Mouse (Mus musculus) cerebellum, adult 2 months (tissue): ENCODE data around the gene Setd5.

Experiments used
- CTCF ChIP-seq: fragments of 200-500 bp; IDR thresholded peaks from 2 replicates; pipeline ENCODE4 v1.5.1; 2011; ENCODE audit warnings: low read depth, mild to moderate bottlenecking, control low read depth, low read length, moderate library complexity, borderline replicate concordance; ENCODE audit not compliant: insufficient read depth
- POLR2A ChIP-seq: fragments of 200-500 bp; IDR thresholded peaks from 2 replicates; pipeline ENCODE4 v1.6.1; 2011; ENCODE audit warnings: low read length, control low read depth, borderline replicate concordance; ENCODE audit not compliant: insufficient read depth

DNA sequence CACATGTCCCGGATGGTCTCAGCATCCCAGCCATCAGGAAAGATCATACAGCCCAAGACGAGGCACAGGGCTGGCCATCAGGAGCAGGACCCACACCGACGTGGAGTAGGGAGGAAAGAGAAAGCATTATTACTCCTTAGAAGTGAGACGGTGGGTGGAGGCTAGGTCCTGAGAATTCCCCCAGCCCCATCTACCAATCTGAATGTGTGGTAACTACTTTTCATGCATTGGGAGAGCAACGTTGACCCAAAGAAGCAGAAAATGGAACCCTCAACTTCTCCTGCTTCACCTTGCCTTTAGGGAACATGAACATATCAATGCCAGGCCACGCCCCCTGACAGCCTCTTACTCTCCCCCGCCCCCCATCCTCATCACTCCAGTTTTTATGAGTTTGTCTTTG lies 99.4 kb downstream of the Setd5 start:
- TF ChIP-seq CTCF (no peak), POLR2A (no peak)
